Mouse (Mus musculus): ENCODE data around the gene Mesp1. TPM values are rescaled to one million over a fixed set of nuclear protein-coding genes. Genes with fewer than 3 reads are reported as not detected.

Mesp1 gene
- polyA plus RNA-seq, 1 experiment from 2014 or later: not detected

DNA sequence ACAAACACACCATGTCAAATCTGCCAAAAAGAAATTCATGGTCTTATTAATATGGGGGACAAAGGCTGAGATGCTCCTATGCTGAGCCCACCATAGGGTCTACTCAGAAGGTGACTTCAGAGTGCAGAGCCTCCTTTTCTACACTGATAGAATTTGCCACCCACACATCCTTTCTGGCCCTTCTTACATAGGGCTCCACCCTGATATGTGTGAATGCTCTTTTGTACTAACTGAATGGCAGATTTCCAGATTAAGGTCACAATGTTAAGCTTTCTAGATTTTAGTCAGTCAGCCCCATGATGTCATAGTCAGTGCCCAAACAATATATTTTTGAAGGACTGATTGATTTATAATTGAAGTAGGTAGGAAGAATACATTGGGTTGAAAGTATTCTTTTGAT, 33.8 kb downstream of the Mesp1 start:
- Histone ChIP-seq H3K9ac (no peak overlapping the region), H3K9me3 (replicated peaks) (no peaks in the 10 kb centered on the region), H3K4me1 (replicated peaks) (no peaks in the 10 kb centered on the region), H3K27me3 (no peaks in the 10 kb centered on the region), H3K4me2 (no peak overlapping the region), H3K36me3 (no peaks in the 10 kb centered on the region), H3K4me3 (no peak overlapping the region), H3K27ac (no peak overlapping the region)
- no peak for ATAC-seq (replicated peaks; ENCODE audit: insufficient number of reproducible peaks, insufficient read depth, low FRiP score, low read depth)

DNA sequence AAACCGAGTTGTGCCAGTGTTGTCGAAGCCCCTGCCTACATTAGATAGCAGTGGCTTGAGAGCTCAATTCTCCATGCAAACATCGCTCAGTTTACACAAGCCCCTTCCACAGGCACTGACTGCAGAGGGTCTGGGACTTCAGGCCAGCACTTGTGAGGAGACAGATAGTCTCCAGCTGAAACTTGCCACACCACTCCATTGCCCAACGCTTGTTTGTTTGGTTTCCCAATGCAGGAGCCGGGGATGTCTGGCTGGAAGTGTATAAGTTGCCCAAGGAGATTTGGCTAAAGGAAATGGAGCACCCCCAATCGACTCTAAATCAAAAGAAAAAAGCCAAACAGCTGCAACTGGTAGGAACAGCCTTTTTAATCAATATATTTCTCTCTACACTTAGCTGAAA, 35.4 kb downstream of the Mesp1 start:
- WGBS: 56% methylated on average over 6 of the region's 6 CpGs
- no peaks in the 10 kb centered on the region for H3K4me1 ChIP-seq (replicated peaks)
- no peak for ATAC-seq (replicated peaks; ENCODE audit: insufficient number of reproducible peaks, insufficient read depth, low FRiP score, low read depth)
- H3K27me3 ChIP-seq: no peaks in the 10 kb centered on the region
- no peak overlapping the region for H3K27ac ChIP-seq
- H3K9me3 ChIP-seq (replicated peaks): no peaks in the 10 kb centered on the region
- H3K9ac ChIP-seq: no peak overlapping the region
- H3K4me3 ChIP-seq: no peak overlapping the region
- H3K4me2 ChIP-seq: no peak overlapping the region
- no peaks in the 10 kb centered on the region for H3K36me3 ChIP-seq

DNA sequence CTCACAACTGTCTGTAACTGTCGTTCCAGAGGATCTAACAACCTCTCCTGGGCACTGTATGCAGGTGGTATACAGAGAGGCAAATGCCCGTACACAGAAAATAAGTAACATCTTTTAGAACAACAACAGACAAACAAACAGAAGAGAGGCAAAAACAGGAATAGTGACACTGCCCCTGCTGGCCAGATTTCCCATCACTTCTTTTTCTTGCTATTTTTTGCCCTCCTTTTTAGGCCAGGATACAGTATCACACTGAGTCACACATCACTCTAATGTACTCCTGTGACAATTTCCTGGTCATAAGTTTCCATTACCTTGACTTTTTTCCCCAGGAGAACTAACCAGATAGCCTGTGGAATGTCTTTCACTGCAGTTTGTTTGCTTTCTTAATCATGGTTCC, 37.3 kb downstream of the Mesp1 start:
- no peaks in the 10 kb centered on the region for H3K9me3 ChIP-seq (replicated peaks)
- H3K4me1 ChIP-seq (replicated peaks): no peaks in the 10 kb centered on the region
- no peak overlapping the region for H3K9ac ChIP-seq
- no peak overlapping the region for H3K4me2 ChIP-seq
- WGBS: 40% methylated on average over 2 of the region's 2 CpGs
- H3K27ac ChIP-seq: no peak overlapping the region
- no peak for ATAC-seq (replicated peaks; ENCODE audit: insufficient number of reproducible peaks, insufficient read depth, low FRiP score, low read depth)
- H3K36me3 ChIP-seq: no peaks in the 10 kb centered on the region
- no peak overlapping the region for H3K4me3 ChIP-seq
- no peaks in the 10 kb centered on the region for H3K27me3 ChIP-seq

DNA sequence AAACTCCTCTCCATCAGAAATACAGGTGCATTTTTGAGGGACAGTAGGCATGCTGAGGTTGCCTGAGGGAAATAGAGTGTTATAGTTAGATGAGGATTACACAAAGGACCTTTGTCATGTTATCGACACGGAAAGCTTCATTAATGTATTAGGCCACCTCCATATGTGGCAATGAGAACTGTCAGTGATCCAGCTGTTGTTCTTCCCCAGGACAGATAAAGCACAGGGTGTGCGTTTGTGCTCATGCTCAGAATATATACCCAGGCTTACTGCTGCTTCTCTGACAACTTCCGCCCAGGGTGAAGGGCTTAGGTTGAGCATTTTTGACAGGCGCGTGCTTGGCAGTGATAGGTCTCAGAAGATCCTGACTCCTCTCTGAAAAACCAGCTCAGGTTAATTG, 44.1 kb downstream of the Mesp1 start:
- H3K9ac ChIP-seq: no peak overlapping the region
- no peaks in the 10 kb centered on the region for H3K36me3 ChIP-seq
- H3K4me3 ChIP-seq: no peak overlapping the region
- no peak for ATAC-seq (replicated peaks; ENCODE audit: insufficient number of reproducible peaks, insufficient read depth, low FRiP score, low read depth)
- H3K27ac ChIP-seq: no peak overlapping the region
- H3K4me1 ChIP-seq (replicated peaks): no peaks in the 10 kb centered on the region
- H3K4me2 ChIP-seq: no peak overlapping the region
- no peaks in the 10 kb centered on the region for H3K27me3 ChIP-seq
- WGBS: 79% methylated on average over 6 of the region's 6 CpGs
- no peaks in the 10 kb centered on the region for H3K9me3 ChIP-seq (replicated peaks)

DNA sequence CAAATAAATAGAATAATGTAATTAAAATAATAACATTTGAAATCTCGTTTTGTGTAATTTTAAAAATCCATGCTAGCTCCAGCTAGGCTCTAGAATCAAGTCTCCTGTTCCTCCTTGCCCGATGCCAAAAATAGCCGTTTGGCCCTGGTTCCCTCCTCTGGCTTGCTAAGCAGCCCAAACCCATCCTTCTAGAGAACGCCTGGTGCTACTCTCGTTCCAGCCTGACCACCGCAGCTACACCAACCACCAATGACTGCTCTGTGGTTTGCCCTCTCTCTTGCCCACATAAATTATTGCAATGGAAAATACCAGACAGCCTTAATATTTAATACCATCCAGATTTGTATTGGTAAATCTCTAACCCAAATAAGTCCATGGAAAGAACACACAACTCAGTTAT, 45.9 kb downstream of the Mesp1 start:
- H3K9me3 ChIP-seq (replicated peaks): no peaks in the 10 kb centered on the region
- H3K27ac ChIP-seq: no peak overlapping the region
- no peak overlapping the region for H3K9ac ChIP-seq
- H3K36me3 ChIP-seq: no peaks in the 10 kb centered on the region
- no peaks in the 10 kb centered on the region for H3K27me3 ChIP-seq
- peaks cover 3% of the 10 kb centered on the region; the same call in 1 of the 2 replicates for H3K4me1 ChIP-seq (replicated peaks)
- H3K4me3 ChIP-seq: no peak overlapping the region
- no peak overlapping the region for H3K4me2 ChIP-seq
- 65% methylated on average over 6 of the region's 6 CpGs for WGBS
- no peak for ATAC-seq (replicated peaks; ENCODE audit: insufficient number of reproducible peaks, insufficient read depth, low FRiP score, low read depth)

DNA sequence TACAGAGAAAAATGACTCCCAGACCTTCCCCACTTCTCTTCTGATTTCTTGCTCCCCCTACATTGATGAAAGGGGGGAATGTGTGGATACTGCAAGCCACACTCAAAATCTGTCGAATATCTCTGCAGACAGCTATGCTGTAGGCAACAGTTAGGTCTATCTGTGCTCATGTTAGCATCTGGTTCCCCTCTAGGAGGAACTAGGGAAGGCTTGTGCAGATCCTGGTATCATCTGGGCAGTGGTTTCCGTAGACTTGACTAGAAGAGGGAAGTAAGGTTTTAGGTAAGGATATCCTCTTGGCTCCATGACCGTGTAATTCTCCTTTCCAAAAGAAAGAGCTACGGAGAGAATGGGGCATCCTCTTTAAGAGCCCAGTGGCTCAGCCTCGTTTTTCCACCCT, 49.0 kb downstream of the Mesp1 start:
- H3K4me2 ChIP-seq: no peak overlapping the region
- H3K27me3 ChIP-seq: no peaks in the 10 kb centered on the region
- no peak overlapping the region for H3K4me3 ChIP-seq
- no peaks in the 10 kb centered on the region for H3K9me3 ChIP-seq (replicated peaks)
- H3K4me1 ChIP-seq (replicated peaks): peaks cover 4% of the 10 kb centered on the region; the same call in 1 of the 2 replicates
- no peaks in the 10 kb centered on the region for H3K36me3 ChIP-seq
- no peak for ATAC-seq (replicated peaks; ENCODE audit: insufficient number of reproducible peaks, insufficient read depth, low FRiP score, low read depth)
- no peak overlapping the region for H3K27ac ChIP-seq
- WGBS: 70% methylated on average over 5 of the region's 5 CpGs
- H3K9ac ChIP-seq: no peak overlapping the region

DNA sequence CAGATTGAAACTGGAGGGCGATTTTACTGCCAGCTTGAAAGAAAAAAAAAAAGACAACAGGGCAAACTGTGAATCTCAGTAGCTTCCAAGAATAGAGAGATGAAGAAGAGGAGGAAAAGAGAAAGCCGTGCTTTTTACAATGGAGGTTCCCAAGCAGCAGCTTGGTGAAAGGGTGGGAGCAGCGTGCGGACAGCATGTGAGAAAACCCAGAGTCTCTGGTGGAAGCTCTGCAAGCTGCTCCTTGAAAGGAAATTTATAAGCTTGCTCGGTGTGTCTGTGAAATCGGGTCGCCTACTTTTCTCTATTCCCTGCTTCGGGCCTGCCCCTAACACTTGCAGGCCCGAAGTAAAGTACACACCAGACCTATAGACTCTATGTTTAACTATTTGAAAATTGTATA, 49.5 kb downstream of the Mesp1 start:
- no peak for ATAC-seq (replicated peaks; ENCODE audit: insufficient number of reproducible peaks, insufficient read depth, low FRiP score, low read depth)

DNA sequence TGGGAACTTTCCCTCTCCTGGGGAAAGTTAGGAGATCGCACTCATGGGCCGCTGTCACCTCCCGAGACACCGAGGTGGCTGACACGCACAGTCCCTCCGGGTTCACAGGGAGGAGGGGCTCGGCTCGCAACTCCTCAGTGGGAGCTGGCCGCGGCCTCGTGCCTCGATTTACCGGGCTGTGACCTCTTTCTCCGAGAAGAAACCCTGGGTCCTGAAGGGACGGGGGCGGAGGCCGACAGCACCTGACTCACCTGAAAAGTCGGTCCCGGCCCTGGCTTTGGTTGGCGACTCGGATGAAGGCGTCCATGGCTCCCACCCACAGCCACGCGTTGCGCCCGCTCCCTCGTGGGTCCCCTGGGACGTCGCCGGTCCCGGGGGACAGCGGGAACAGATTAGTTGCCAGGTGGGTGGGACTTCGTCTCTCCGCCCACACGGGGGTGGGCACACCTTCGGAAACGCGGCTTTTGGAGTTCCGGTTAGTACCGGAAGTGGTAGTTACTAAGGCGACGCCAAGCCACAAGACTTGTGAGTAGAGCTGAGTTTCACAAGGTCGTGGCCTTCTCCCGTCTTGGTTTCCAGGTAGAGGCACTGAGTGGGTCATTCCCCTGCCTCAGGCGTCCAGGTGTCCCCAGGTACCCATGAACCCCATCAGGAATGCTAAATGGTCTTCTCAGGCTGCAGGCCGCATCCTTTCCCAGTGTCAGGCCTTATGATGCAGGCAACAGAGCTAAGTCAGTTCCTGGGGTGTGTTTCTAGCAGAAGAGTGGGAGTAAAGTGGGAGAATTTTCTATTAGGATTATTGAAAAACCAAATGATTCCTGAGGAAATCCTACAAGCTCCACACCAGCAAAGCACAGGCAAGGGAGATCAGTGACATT, 50.7 kb downstream of the Mesp1 start, which contains the start of the genes Pex11a and Wdr93:
Gene Pex11a (minus strand): TSS at position 473 of the 878 bp plus-strand sequence.
Gene Wdr93 (plus strand): TSS at position 505 of the 878 bp plus-strand sequence.
- no peak within 1 kb of the TSS for H3K27ac ChIP-seq
- ATAC-seq (replicated peaks; ENCODE audit: insufficient number of reproducible peaks, insufficient read depth, low FRiP score, low read depth): peak; percentile 43; the same call in 1 of the 2 replicates
- 3% methylated on average over 46 of the region's 46 CpGs for WGBS

More for the DNA sequence above, 49.5 kb downstream of the Mesp1 start:
- Histone ChIP-seq H3K27ac (no peak overlapping the region), H3K4me3 (no peak overlapping the region), H3K9ac (no peak overlapping the region), H3K27me3 (no peaks in the 10 kb centered on the region), H3K4me1 (replicated peaks) (peaks cover 4% of the 10 kb centered on the region; the same call in 1 of the 2 replicates), H3K36me3 (no peaks in the 10 kb centered on the region), H3K9me3 (replicated peaks) (no peaks in the 10 kb centered on the region), H3K4me2 (no peak overlapping the region)
- WGBS: 84% methylated on average over 9 of the region's 9 CpGs

DNA sequence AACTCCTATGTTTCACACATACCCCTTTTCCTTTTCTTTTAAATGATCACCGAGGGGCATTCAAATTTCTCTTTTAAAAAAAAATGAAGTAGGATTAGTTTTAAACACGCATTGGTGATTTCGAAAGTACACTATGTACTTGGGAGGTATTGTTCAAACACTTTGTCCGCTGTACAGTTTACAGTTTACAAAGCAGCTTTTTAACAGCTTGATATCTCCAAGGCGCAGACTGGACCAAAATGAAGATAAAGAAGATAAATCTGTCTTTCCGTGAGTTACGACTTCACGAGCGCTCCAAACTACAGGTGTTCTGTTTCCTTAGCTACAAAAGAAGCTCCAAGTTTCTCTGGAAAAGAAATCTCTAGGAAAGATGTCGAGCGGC, 51.3 kb downstream of the Mesp1 start:
- H3K27ac ChIP-seq: no peak overlapping the region
- no peaks in the 10 kb centered on the region for H3K27me3 ChIP-seq
- peaks cover 4% of the 10 kb centered on the region; the same call in 1 of the 2 replicates for H3K4me1 ChIP-seq (replicated peaks)
- 20% methylated on average over 11 of the region's 11 CpGs for WGBS
- H3K9me3 ChIP-seq (replicated peaks): no peaks in the 10 kb centered on the region
- H3K9ac ChIP-seq: peak overlapping the region; percentile 79
- no peak for ATAC-seq (replicated peaks; ENCODE audit: insufficient number of reproducible peaks, insufficient read depth, low FRiP score, low read depth)
- peak overlapping the region; percentile 98 for H3K4me2 ChIP-seq
- H3K4me3 ChIP-seq: peak overlapping the region; percentile 77
- H3K36me3 ChIP-seq: peaks cover 4% of the 10 kb centered on the region

More for the DNA sequence above, 50.7 kb downstream of the Mesp1 start, which contains the start of the genes Pex11a and Wdr93:
- Histone ChIP-seq H3K27me3 (no peaks in the 10 kb centered on the region), H3K9ac (peak within 1 kb of the TSS; percentile 79), H3K4me1 (replicated peaks) (peaks cover 4% of the 10 kb centered on the region; the same call in 1 of the 2 replicates), H3K9me3 (replicated peaks) (no peaks in the 10 kb centered on the region), H3K4me2 (peak within 1 kb of the TSS; percentile 98), H3K4me3 (peak within 1 kb of the TSS; percentile 77), H3K36me3 (no peaks in the 10 kb centered on the region)

Other genes with a start within 250 kb of the Mesp1 start
- gene Rhcg, start 176.1 kb downstream of the Mesp1 start, polyA plus RNA-seq (2015; fragmentation: Nextera tagmentation; extraction: Ambion mirVana): 0.10 TPM in 1 of 2 replicates, not detected in the other
- 4.3 and 7.0 TPM in 2 replicates for gene Ticrr, start 133.6 kb downstream of the Mesp1 start, polyA plus RNA-seq (2015; fragmentation: Nextera tagmentation; extraction: Ambion mirVana)
- gene Kif7, start 78.1 kb downstream of the Mesp1 start, polyA plus RNA-seq (2015; fragmentation: Nextera tagmentation; extraction: Ambion mirVana): 1.6 and 2.8 TPM in 2 replicates
- gene Plin1, start 60.9 kb downstream of the Mesp1 start, polyA plus RNA-seq (2015; fragmentation: Nextera tagmentation; extraction: Ambion mirVana): not detected in 2 replicates
- gene Pex11a, start 50.7 kb downstream of the Mesp1 start, polyA plus RNA-seq (2015; fragmentation: Nextera tagmentation; extraction: Ambion mirVana): 5.9 and 8.6 TPM in 2 replicates
- gene Wdr93, start 50.6 kb downstream of the Mesp1 start, polyA plus RNA-seq (2015; fragmentation: Nextera tagmentation; extraction: Ambion mirVana): 0.27 and 0.33 TPM in 2 replicates
- gene Mesp2, start 16.9 kb upstream of the Mesp1 start, polyA plus RNA-seq (2015; fragmentation: Nextera tagmentation; extraction: Ambion mirVana): 0.20 and 0.23 TPM in 2 replicates
- gene Anpep, start 67.3 kb upstream of the Mesp1 start, polyA plus RNA-seq (2015; fragmentation: Nextera tagmentation; extraction: Ambion mirVana): 8.6 and 11.8 TPM in 2 replicates
- gene Ap3s2, start 126.9 kb upstream of the Mesp1 start, polyA plus RNA-seq (2015; fragmentation: Nextera tagmentation; extraction: Ambion mirVana): 22.1 and 24.7 TPM in 2 replicates
- 26.6 and 26.9 TPM in 2 replicates for gene Arpin, start 141.6 kb upstream of the Mesp1 start, polyA plus RNA-seq (2015; fragmentation: Nextera tagmentation; extraction: Ambion mirVana)
- 9.4 and 13.6 TPM in 2 replicates for gene Zfp710, start 231.0 kb upstream of the Mesp1 start, polyA plus RNA-seq (2015; fragmentation: Nextera tagmentation; extraction: Ambion mirVana)